Mouse (Mus musculus) stomach, embryonic 14.5 days (tissue): Measurements from ENCODE around the gene Zdhhc5. TPM values are rescaled to one million over a fixed set of nuclear protein-coding genes. Genes with fewer than 3 reads are reported as not detected.
A peak's percentile ranks its signal among the peaks of the same experiment; 100 is the strongest.

Experiments
- ATAC-seq: fragments of 200-750 bp; cut with Nextera tagmentation; 2 replicates; pipeline ENCODE4 v1.8.0; 2017; ENCODE audit warnings: low read depth, moderate TSS enrichment; ENCODE audit not compliant: insufficient number of reproducible peaks, insufficient read depth, low FRiP score
- H3K27ac ChIP-seq: fragments of 300-500 bp; sonication (generic); 2 replicates; pipeline ENCODE4 v1.5.1; 2014; ENCODE audit warnings: mild to moderate bottlenecking, low read length, moderate library complexity, mixed read lengths
- H3K27me3 ChIP-seq: fragments of 300-500 bp; sonication (generic); 2 replicates; pipeline ENCODE4 v1.6.1; 2014; ENCODE audit warnings: low read length, control low read depth, mixed read lengths; ENCODE audit not compliant: control insufficient read depth, insufficient read depth
- H3K36me3 ChIP-seq: fragments of 300-500 bp; sonication (generic); 2 replicates; pipeline ENCODE4 v1.6.1; 2014; ENCODE audit warnings: mild to moderate bottlenecking, control low read depth, low read length, moderate library complexity, mixed read lengths; ENCODE audit not compliant: control insufficient read depth, insufficient read depth
- H3K4me1 ChIP-seq: fragments of 300-500 bp; sonication (generic); 2 replicates; pipeline ENCODE4 v1.6.1; 2014; ENCODE audit warnings: low read length, control low read depth, mixed read lengths; ENCODE audit not compliant: control insufficient read depth, insufficient read depth
- H3K4me2 ChIP-seq: fragments of 300-500 bp; sonication (generic); replicated peaks from 2 replicates; pipeline ENCODE4 v1.6.1; 2014; ENCODE audit warnings: low read depth, low read length, control low read depth
- H3K4me3 ChIP-seq: fragments of 300-500 bp; sonication (generic); 2 replicates; pipeline ENCODE4 v1.5.1; 2014; ENCODE audit warnings: low read depth, low read length, control low read depth
- H3K9ac ChIP-seq: fragments of 300-500 bp; sonication (generic); replicated peaks from 2 replicates; pipeline ENCODE4 v1.6.1; 2014; ENCODE audit warnings: low read depth, mild to moderate bottlenecking, control low read depth, low read length, moderate library complexity, mixed read lengths
- H3K9me3 ChIP-seq: fragments of 300-500 bp; sonication (generic); 2 replicates; pipeline ENCODE4 v1.6.1; 2016; ENCODE audit warnings: low read depth, low read length, control low read depth; ENCODE audit not compliant: control insufficient read depth
- WGBS: fragments of 180-500 bp; shearing (Covaris S2); extraction: QIAGEN DNeasy Blood & Tissue Kit; methylation state at CpG from one replicate; pipeline ENCODE4 v1.1.7; 2014; 5-methylcytosine and 5-hydroxymethylcytosine counted together
- polyA plus RNA-seq: library from polyadenylated mRNA; unstranded; fragments of >200 nt; fragmentation: Nextera tagmentation; extraction: Ambion mirVana; gene quantifications from 2 replicates; pipeline ENCODE4 v1.2.1, GENCODE M21; 2014

The Zdhhc5 gene
- polyA plus RNA-seq, 1 experiment from 2014 or later, result 35.9 TPM

GRCm38 (mm10) chr2:84756245-84756644 is 41.3 kb upstream of the Zdhhc5 start:
- no peak overlapping the region for H3K27ac ChIP-seq
- no peak overlapping the region for H3K4me2 ChIP-seq
- H3K36me3 ChIP-seq, result no peaks in the 10 kb centered on the region
- no peaks in the 10 kb centered on the region for H3K9me3 ChIP-seq
- ATAC-seq, result no peak
- 79% methylated on average over 5 of the region's 5 CpGs for WGBS
- H3K27me3 ChIP-seq, result no peaks in the 10 kb centered on the region
- no peak overlapping the region for H3K9ac ChIP-seq
- no peaks in the 10 kb centered on the region for H3K4me1 ChIP-seq
- no peak overlapping the region for H3K4me3 ChIP-seq

GRCm38 (mm10) chr2:84750115-84750514 is 35.1 kb upstream of the Zdhhc5 start:
- Histone ChIP-seq H3K36me3 (no peaks in the 10 kb centered on the region), H3K27me3 (no peaks in the 10 kb centered on the region), H3K9me3 (no peaks in the 10 kb centered on the region), H3K4me3 (no peak overlapping the region), H3K27ac (no peak overlapping the region), H3K4me1 (no peaks in the 10 kb centered on the region), H3K9ac (no peak overlapping the region), H3K4me2 (no peak overlapping the region)
- 45% methylated on average over 6 of the region's 6 CpGs for WGBS
- 0 out of 2 replicates have a peak, but pooled peaks have one; percentile 18 for ATAC-seq

- peak overlapping the region; percentile 98 for H3K9ac ChIP-seq
- H3K4me1 ChIP-seq, result peaks cover 29% of the 10 kb centered on the region; the same call in 1 of the 2 replicates
- H3K27me3 ChIP-seq, result no peaks in the 10 kb centered on the region
- H3K36me3 ChIP-seq, result peaks cover 10% of the 10 kb centered on the region; the same call in 1 of the 2 replicates
- H3K9me3 ChIP-seq, result no peaks in the 10 kb centered on the region
- 0% methylated on average over 10 of the region's 10 CpGs for WGBS
- ATAC-seq, result peak; percentile 26
- peak overlapping the region; percentile 77 for H3K4me2 ChIP-seq
- H3K27ac ChIP-seq, result peak overlapping the region; percentile 100
- peak overlapping the region; percentile 92 for H3K4me3 ChIP-seq
Measured at GRCm38 (mm10) chr2:84744126-84744525, 29.1 kb upstream of the Zdhhc5 start.

GRCm38 (mm10) chr2:84743561-84743960 is 28.6 kb upstream of the Zdhhc5 start, which contains the start of gene Gm19426:
Gm19426 (minus strand) TSS chr2:84743655.
- peak within 1 kb of the TSS; percentile 100 for H3K27ac ChIP-seq
- WGBS, result 1% methylated on average over 25 of the region's 25 CpGs
- peak within 1 kb of the TSS; percentile 98 for H3K9ac ChIP-seq
- no peaks in the 10 kb centered on the region for H3K9me3 ChIP-seq
- H3K27me3 ChIP-seq, result no peaks in the 10 kb centered on the region
- H3K4me1 ChIP-seq, result peaks cover 33% of the 10 kb centered on the region; the same call in 1 of the 2 replicates
- peak; percentile 93 for ATAC-seq
- peaks cover 10% of the 10 kb centered on the region; the same call in 1 of the 2 replicates for H3K36me3 ChIP-seq
- H3K4me3 ChIP-seq, result peak within 1 kb of the TSS; percentile 92
- peak within 1 kb of the TSS; percentile 77 for H3K4me2 ChIP-seq

GRCm38 (mm10) chr2:84742451-84743283 is 27.7 kb upstream of the Zdhhc5 start:
- H3K9ac ChIP-seq, result peak overlapping the region; percentile 98
- peak overlapping the region; percentile 92 for H3K4me3 ChIP-seq
- ATAC-seq, result peak; percentile 56
- H3K27me3 ChIP-seq, result no peaks in the 10 kb centered on the region
- H3K9me3 ChIP-seq, result no peaks in the 10 kb centered on the region
- peak overlapping the region; percentile 100 for H3K27ac ChIP-seq
- peak overlapping the region; percentile 77 for H3K4me2 ChIP-seq
- peaks cover 10% of the 10 kb centered on the region; the same call in 1 of the 2 replicates for H3K36me3 ChIP-seq
- 3% methylated on average over 25 of the region's 26 CpGs for WGBS
- peaks cover 41% of the 10 kb centered on the region for H3K4me1 ChIP-seq

GRCm38 (mm10) chr2:84741841-84742450 is 27.0 kb upstream of the Zdhhc5 start:
- H3K36me3 ChIP-seq, result peaks cover 10% of the 10 kb centered on the region; the same call in 1 of the 2 replicates
- H3K4me2 ChIP-seq, result peak overlapping the region; percentile 77
- peak overlapping the region; percentile 92 for H3K4me3 ChIP-seq
- peak overlapping the region; percentile 98 for H3K9ac ChIP-seq
- no peak for ATAC-seq
- H3K27ac ChIP-seq, result peak overlapping the region; percentile 100
- WGBS, result 4% methylated on average over 5 of the region's 5 CpGs
- no peaks in the 10 kb centered on the region for H3K9me3 ChIP-seq
- H3K27me3 ChIP-seq, result no peaks in the 10 kb centered on the region
- H3K4me1 ChIP-seq, result peaks cover 48% of the 10 kb centered on the region

GRCm38 (mm10) chr2:84740608-84741333 is 25.8 kb upstream of the Zdhhc5 start:
- Histone ChIP-seq H3K9ac (no peak overlapping the region), H3K27ac (no peak overlapping the region; the same call in 1 of the 2 replicates), H3K4me3 (peak overlapping the region; percentile 92; the same call in 1 of the 2 replicates), H3K36me3 (peaks cover 10% of the 10 kb centered on the region; the same call in 1 of the 2 replicates), H3K4me2 (peak overlapping the region; percentile 77), H3K9me3 (no peaks in the 10 kb centered on the region), H3K27me3 (no peaks in the 10 kb centered on the region), H3K4me1 (peaks cover 60% of the 10 kb centered on the region)
- 69% methylated on average over 15 of the region's 15 CpGs for WGBS
- no peak for ATAC-seq
